Mouse (Mus musculus) neural tube, embryonic 11.5 days (tissue): ENCODE data around the gene Nkd1. TPM values are rescaled to one million over a fixed set of nuclear protein-coding genes. Genes with fewer than 3 reads are reported as not detected.

Source experiments
- ATAC-seq: fragments of 200-750 bp; cut with Nextera tagmentation; 2 replicates; pipeline ENCODE4 v1.8.0; 2017; ENCODE audit warnings: moderate number of reproducible peaks, mild to moderate bottlenecking, moderate TSS enrichment, moderate library complexity; ENCODE audit not compliant: insufficient read depth, low FRiP score, low TSS enrichment
- DNase-seq: peaks from one replicate; pipeline ENCODE4 v3.0.0-alpha.2; 2015; ENCODE audit warnings: low spot score
- H3K27ac ChIP-seq: fragments of 300-500 bp; sonication (generic); 2 replicates; pipeline ENCODE4 v1.5.1; 2014; ENCODE audit warnings: low read depth, mild to moderate bottlenecking, low read length
- H3K27me3 ChIP-seq: fragments of 300-500 bp; sonication (generic); 2 replicates; pipeline ENCODE4 v1.6.1; 2014; ENCODE audit warnings: mild to moderate bottlenecking, low read length, mixed read lengths; ENCODE audit not compliant: control insufficient read depth, insufficient read depth
- H3K36me3 ChIP-seq: fragments of 300-500 bp; sonication (generic); 2 replicates; pipeline ENCODE4 v1.6.1; 2014; ENCODE audit warnings: mild to moderate bottlenecking, low read length, moderate library complexity, mixed read lengths; ENCODE audit not compliant: control insufficient read depth, insufficient read depth
- H3K4me1 ChIP-seq: fragments of 300-500 bp; sonication (generic); 2 replicates; pipeline ENCODE4 v1.6.1; 2014; ENCODE audit warnings: low read length, mixed read lengths; ENCODE audit not compliant: control insufficient read depth, insufficient read depth
- H3K4me2 ChIP-seq: fragments of 300-500 bp; sonication (generic); 2 replicates; pipeline ENCODE4 v1.6.1; 2014; ENCODE audit warnings: low read depth, mild to moderate bottlenecking, moderate library complexity
- H3K4me3 ChIP-seq: fragments of 300-500 bp; sonication (generic); 2 replicates; pipeline ENCODE4 v1.5.1; 2014; ENCODE audit warnings: low read depth, low read length
- H3K9ac ChIP-seq: fragments of 300-500 bp; sonication (generic); 2 replicates; pipeline ENCODE4 v1.6.1; 2014; ENCODE audit warnings: mild to moderate bottlenecking, low read length
- H3K9me3 ChIP-seq: fragments of 300-500 bp; sonication (generic); 2 replicates; pipeline ENCODE4 v1.6.1; 2016; ENCODE audit warnings: low read length; ENCODE audit not compliant: control insufficient read depth
- WGBS: fragments of 180-500 bp; shearing (Covaris S2); extraction: QIAGEN DNeasy Blood & Tissue Kit; methylation state at CpG from one replicate; pipeline ENCODE4 v1.1.7; 2014; 5-methylcytosine and 5-hydroxymethylcytosine counted together
- polyA plus RNA-seq: library from polyadenylated mRNA; unstranded; fragments of >200 nt; fragmentation: Nextera tagmentation; extraction: Ambion mirVana; gene quantifications from 2 replicates; pipeline ENCODE4 v1.2.1, GENCODE M21; 2014

The Nkd1 gene
- polyA plus RNA-seq, 1 experiment from 2014 or later: 64.7 TPM

DNA sequence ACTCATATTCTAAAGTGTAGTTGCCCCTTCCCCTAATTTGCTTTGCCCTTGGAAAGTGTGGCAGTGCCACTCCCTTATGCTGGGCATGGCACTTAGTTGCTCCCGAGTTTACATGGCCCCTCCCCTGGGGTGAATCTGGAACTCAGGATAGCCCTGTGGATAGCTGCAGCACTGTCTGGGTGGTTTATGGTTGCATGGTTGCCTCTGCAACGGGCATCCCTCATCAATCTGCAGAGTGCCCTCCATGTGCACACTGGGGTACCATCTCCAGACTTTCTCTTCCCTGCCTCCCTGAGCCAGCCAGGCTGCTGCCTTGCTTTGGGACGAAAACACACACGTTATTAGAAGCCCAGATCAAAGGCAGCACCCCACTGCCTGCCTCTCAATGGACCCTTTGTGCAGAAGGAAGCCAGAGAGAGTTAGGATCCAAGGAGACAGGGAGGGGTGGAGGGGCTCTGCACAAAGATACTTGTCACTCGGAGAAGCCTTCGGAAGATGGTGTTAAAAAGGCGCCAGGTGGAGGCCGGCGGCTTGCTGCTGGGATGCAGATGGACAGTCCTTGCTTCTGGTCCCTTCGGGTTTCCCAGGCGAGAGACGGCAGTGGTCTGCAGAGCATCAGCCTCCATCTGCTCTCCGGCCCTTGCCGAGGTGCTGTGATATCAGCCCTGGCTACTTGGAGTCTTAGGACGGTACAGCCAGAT, 8.9 kb upstream of the Nkd1 start:
- H3K36me3 ChIP-seq: no peaks in the 10 kb centered on the region
- peaks cover 6% of the 10 kb centered on the region; the same call in 1 of the 2 replicates for H3K4me1 ChIP-seq
- H3K9me3 ChIP-seq: no peaks in the 10 kb centered on the region
- ATAC-seq (peak; percentile 63), DNase-seq (peak; percentile 58)
- WGBS: 2% methylated on average over 15 of the region's 15 CpGs
- no peaks in the 10 kb centered on the region for H3K27me3 ChIP-seq
- peak overlapping the region; percentile 21; the same call in 1 of the 2 replicates for H3K4me2 ChIP-seq
- peak overlapping the region; percentile 54 for H3K27ac ChIP-seq
- no peak overlapping the region for H3K4me3 ChIP-seq
- peak overlapping the region; percentile 7; the same call in 1 of the 2 replicates for H3K9ac ChIP-seq

DNA sequence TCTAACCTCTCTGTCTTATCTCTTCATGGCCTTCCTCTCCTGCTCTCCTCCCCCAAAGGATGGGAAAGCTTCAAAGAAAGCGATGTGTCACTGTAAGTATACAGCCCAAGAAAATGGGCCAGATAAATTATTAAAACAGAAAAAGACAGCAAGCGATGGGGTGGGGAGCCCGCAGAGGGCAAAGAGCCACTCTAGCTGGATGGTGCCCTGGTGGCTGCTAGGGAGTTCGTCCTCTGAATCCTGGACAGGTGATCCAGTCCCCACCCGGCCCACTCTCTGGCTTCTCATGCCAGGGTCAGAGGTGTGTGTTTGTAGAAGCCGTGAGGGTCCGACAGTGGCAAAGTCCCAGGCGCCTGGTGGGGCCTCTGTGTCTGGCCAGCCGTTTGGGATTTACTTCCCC, 3.1 kb upstream of the Nkd1 start:
- Histone ChIP-seq H3K27ac (no peak overlapping the region), H3K9me3 (no peaks in the 10 kb centered on the region), H3K4me2 (no peak overlapping the region), H3K4me3 (no peak overlapping the region), H3K27me3 (no peaks in the 10 kb centered on the region), H3K4me1 (peaks cover 11% of the 10 kb centered on the region), H3K36me3 (no peaks in the 10 kb centered on the region), H3K9ac (no peak overlapping the region)
- 60% methylated on average over 9 of the region's 9 CpGs for WGBS
- ATAC-seq: no peak
- DNase-seq: no peak

DNA sequence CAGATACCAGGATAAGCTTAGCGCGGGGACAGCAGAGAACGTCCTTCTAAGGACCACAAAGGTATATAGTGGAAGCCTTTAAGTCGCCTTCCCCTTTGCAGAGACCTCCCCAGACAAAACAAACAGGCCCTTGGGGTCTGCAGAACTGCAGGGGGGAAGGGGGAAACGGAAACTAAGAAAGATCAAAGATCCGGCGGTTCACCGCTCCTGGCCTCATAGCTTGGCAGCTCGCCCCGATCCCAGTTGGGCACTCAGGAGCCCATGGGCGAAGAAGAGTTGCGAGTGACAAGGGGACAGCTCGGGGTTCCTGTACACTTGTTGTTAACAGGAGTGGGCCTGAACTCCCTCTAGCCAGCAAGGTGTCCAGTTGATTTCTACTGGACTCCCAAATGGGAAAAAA, 773 bp upstream of the Nkd1 start:
- Histone ChIP-seq H3K9ac (no peak overlapping the region), H3K36me3 (no peaks in the 10 kb centered on the region), H3K27ac (no peak overlapping the region), H3K4me3 (no peak overlapping the region), H3K9me3 (no peaks in the 10 kb centered on the region), H3K4me2 (peak overlapping the region; percentile 96; the same call in 1 of the 2 replicates), H3K27me3 (no peaks in the 10 kb centered on the region), H3K4me1 (peaks cover 26% of the 10 kb centered on the region)
- DNase-seq (no peak), ATAC-seq (no peak)
- WGBS: 8% methylated on average over 13 of the region's 13 CpGs

DNA sequence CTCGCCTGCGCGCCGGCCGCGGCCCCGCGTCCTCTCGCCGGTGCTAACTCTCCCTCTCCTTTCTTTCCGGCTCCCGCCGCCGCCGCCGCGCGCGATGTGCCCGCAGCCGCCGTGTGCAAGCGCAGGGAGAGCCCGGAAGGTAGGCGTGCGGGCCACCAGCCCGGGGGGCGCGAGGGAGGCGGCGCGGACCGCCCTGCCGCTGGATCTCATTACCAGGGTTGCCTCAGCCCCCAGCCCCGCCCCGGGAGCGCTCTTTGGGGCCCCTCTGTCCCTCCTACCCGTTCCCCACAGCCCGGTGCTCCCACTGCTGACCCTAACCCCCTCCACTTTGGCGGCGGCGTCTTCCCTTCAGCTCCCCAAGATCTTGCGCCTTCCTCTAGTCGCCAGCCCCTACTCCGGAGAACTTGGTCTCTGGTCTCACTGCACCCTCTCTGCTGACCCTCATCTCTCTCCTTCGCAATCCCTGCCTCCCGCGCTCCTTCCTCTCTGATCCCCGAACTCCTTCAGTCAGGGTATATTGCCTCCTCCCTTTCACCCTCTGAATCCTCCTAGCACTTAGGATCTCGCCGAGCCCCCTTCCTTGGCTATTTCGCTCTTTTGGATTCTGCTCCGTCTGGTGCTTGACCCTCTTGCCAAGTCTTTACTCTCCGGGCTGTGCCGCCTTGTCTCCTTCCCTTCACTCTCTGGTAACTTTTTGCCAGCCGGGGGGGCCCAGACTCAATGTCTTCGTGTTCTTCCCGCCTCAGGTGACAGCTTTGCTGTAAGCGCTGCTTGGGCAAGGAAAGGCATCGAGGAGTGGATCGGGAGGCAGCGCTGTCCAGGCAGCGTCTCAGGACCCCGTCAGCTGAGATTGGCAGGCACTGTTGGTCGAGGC, 624 bp downstream of the Nkd1 start:
- H3K36me3 ChIP-seq: no peaks in the 10 kb centered on the region
- peak overlapping the region; percentile 86 for H3K4me3 ChIP-seq
- no peaks in the 10 kb centered on the region for H3K9me3 ChIP-seq
- ATAC-seq (peak; percentile 42), DNase-seq (peak; percentile 36)
- peak overlapping the region; percentile 49; the same call in 1 of the 2 replicates for H3K27ac ChIP-seq
- H3K4me2 ChIP-seq: peak overlapping the region; percentile 96
- WGBS: under 1% methylated on average over 55 of the region's 65 CpGs
- peaks cover 26% of the 10 kb centered on the region for H3K4me1 ChIP-seq
- H3K27me3 ChIP-seq: no peaks in the 10 kb centered on the region
- peak overlapping the region; percentile 90 for H3K9ac ChIP-seq

DNA sequence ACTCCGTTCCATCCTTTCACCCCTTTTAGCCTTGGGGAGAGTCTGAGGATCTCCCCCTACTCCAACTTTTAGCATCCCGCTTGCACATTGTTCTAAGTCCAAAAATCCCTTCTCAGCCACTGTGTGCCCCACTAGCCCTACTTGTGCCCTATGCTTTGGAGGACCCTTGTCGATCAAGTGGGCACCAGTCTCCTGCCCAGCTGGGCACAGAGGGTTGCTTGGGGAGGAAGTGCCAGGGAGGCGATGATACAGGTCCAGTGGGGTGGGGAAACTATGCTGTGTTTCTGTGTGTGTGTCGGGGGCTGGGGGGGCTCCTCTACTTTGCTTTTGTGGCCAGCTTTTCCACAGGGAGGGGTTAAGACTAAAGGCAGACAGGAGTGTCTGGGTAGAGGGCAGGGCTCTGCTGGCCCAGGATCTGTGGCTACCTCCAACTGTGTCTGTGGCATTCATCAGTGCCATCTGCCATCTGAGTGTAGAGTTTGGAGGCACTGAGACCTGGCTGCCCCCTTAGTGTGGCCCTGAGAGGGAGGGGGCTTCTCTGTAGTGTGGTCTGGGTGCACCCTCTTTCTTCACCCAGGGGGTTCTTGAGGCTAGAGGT, 1.4 kb downstream of the Nkd1 start:
- H3K36me3 ChIP-seq: no peaks in the 10 kb centered on the region
- DNase-seq (no peak), ATAC-seq (no peak)
- peak overlapping the region; percentile 96 for H3K4me2 ChIP-seq
- peak overlapping the region; percentile 90 for H3K9ac ChIP-seq
- H3K4me1 ChIP-seq: peaks cover 28% of the 10 kb centered on the region
- peak overlapping the region; percentile 86 for H3K4me3 ChIP-seq
- no peaks in the 10 kb centered on the region for H3K27me3 ChIP-seq
- 20% methylated on average over 5 of the region's 5 CpGs for WGBS
- H3K27ac ChIP-seq: no peak overlapping the region
- no peaks in the 10 kb centered on the region for H3K9me3 ChIP-seq

DNA sequence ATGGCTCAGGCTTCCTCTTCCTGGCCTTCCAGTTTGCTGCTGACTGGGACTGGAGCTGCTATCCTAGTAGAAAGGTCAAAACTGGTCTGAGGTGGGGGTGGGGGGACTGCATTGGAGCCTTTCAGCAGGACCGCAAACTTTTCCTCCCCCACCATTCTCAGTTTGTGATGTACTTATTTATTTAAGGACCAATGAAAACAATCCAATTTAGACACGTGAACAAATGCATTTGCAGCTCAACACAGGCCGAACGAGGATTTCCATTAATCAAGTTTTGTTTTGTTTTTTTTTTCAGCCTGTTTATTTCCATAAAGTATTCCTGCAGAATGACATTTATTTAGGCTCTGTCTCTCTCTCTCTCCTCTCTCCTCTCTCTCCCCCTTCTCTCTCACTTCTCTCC, 2.5 kb downstream of the Nkd1 start:
- H3K4me2 ChIP-seq: peak overlapping the region; percentile 96
- peaks cover 29% of the 10 kb centered on the region for H3K4me1 ChIP-seq
- 27% methylated on average over 4 of the region's 4 CpGs for WGBS
- no peaks in the 10 kb centered on the region for H3K36me3 ChIP-seq
- no peak overlapping the region; the same call in 1 of the 2 replicates for H3K9ac ChIP-seq
- no peaks in the 10 kb centered on the region for H3K9me3 ChIP-seq
- ATAC-seq (no peak), DNase-seq (no peak)
- no peak overlapping the region for H3K27ac ChIP-seq
- peak overlapping the region; percentile 86 for H3K4me3 ChIP-seq
- no peaks in the 10 kb centered on the region for H3K27me3 ChIP-seq

DNA sequence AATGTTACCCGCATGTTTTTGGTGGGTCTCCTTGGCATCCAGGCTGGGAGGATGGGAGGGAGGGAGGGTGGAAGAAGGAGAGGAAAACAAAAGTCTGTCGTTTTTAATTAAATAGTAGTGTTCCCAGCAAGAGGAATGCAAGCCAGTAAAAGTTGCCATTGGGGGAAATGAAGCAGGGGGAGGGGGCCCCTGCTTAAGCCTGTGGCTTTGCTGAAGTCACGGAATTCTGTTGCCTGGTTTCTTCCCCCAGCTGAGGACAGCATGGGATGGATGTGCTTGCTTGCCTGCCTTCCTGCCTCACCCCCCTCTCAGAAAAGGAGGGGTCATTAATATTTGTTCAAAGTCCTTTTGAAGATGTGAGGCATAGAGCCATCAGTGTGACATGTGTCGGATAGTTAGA, 3.0 kb downstream of the Nkd1 start:
- H3K9ac ChIP-seq: no peak overlapping the region

DNA sequence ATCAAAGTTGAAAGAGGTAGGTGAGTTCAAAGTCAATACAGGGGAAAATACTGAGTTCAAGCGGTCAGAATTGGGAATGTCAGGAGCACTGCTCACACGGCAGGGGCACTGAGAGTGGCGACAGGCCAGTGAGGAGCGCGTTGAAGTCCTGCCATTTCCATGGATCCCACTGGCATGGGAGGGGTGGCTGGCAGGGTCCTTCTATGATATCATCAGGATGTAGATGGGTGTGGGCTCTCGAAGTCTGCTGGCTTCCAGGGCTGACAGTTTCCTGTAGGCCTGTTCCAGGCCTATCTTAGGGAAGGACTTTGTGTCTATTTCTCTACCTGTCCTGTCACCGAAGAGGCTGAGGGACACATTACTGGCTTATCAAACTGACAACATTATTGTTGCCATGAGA, 3.7 kb downstream of the Nkd1 start:
- ATAC-seq (no peak), DNase-seq (no peak)
- 76% methylated on average over 7 of the region's 7 CpGs for WGBS
- no peak overlapping the region for H3K4me3 ChIP-seq
- H3K4me2 ChIP-seq: no peak overlapping the region; the same call in 1 of the 2 replicates
- no peaks in the 10 kb centered on the region for H3K9me3 ChIP-seq
- H3K4me1 ChIP-seq: peaks cover 29% of the 10 kb centered on the region
- H3K36me3 ChIP-seq: no peaks in the 10 kb centered on the region
- H3K9ac ChIP-seq: no peak overlapping the region
- H3K27me3 ChIP-seq: no peaks in the 10 kb centered on the region
- H3K27ac ChIP-seq: no peak overlapping the region

More for the DNA sequence above, 3.0 kb downstream of the Nkd1 start:
- H3K4me2 ChIP-seq: peak overlapping the region; percentile 96
- no peak for ATAC-seq
- peak; percentile 51 for DNase-seq
- H3K27me3 ChIP-seq: no peaks in the 10 kb centered on the region
- H3K4me3 ChIP-seq: no peak overlapping the region
- H3K9me3 ChIP-seq: no peaks in the 10 kb centered on the region
- WGBS: 11% methylated on average over 4 of the region's 4 CpGs
- H3K36me3 ChIP-seq: no peaks in the 10 kb centered on the region
- peaks cover 29% of the 10 kb centered on the region for H3K4me1 ChIP-seq
- H3K27ac ChIP-seq: no peak overlapping the region
